15 mouse cellular contexts compared by ENCODE assay signal in the genomic region with DNA sequence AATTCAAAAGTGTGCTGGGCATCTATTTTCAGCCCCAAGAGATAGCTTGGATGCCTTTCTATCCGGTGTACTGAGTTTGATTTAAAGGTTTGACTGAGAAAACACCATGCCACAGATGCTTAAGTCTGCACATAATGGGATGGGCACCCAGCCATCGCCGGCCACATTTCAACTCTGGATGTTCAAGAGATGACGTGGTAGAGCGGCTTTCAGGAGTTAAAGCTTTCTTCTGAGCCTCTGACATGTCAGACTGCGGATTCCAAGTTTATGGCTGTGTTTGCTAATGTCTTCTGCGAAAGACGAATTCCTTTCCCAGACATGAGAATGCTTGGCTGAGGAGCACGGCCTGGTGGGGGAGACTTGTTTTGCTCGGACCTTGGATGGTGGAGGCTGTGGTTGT. TPM values are rescaled to one million over a fixed set of nuclear protein-coding genes. Genes with fewer than 3 reads are reported as not detected.
DNase-seq lines count a peak whose midpoint lies in the region; ATAC-seq and TF ChIP-seq lines count a peak whose summit lies in the region.
"Had no signal": no experiment of that assay in that cellular context is flagged by ENCODE, and none has a peak within 500 bp of the region (broad histone marks: within the 10 kb centered on the region; RNA-seq: fewer than 3 reads in every experiment).

No protein-coding gene starts in this region.

- H3K27ac ChIP-seq in heart, embryonic 14.5 days (replicated peaks in 1 of 2; ENCODE audit: control insufficient read depth in 1 of 2, insufficient read depth in 1 of 2, low read depth in 2 of 2, low read length in 2 of 2), result peak overlapping the region; percentile 39 to 60; a peak in 3 of 4 replicates
- H3K27ac ChIP-seq in heart, embryonic 12.5 days (ENCODE audit: poor library complexity, severe bottlenecking), result no peak overlapping the region
- 0 out of 2 replicates have a peak overlapping the region, but pooled peaks have one; percentile 35 for H3K27ac ChIP-seq in lung, embryonic 15.5 days
- H3K27ac ChIP-seq in embryonic facial prominence, embryonic 15.5 days (replicated peaks), result peak overlapping the region; percentile 48; the same call in 1 of the 2 replicates
- H3K27ac ChIP-seq in forebrain, embryonic 14.5 days (ENCODE audit: low read depth, low read length), result no peak overlapping the region
- H3K27ac ChIP-seq: forebrain, embryonic 15.5 days; liver, embryonic 15.5 days; midbrain, embryonic 15.5 days; neural tube, embryonic 13.5 days had no signal

- peaks cover 27 to 44% of the 10 kb centered on the region in 2 experiments for H3K4me1 ChIP-seq in heart, embryonic 14.5 days (ENCODE audit: control insufficient read depth in 2 of 2, insufficient read depth in 2 of 2, low read length in 2 of 2)
- peaks cover 53% of the 10 kb centered on the region for H3K4me1 ChIP-seq in heart, embryonic 12.5 days (replicated peaks)
- H3K4me1 ChIP-seq in lung, embryonic 15.5 days, result peaks cover 41% of the 10 kb centered on the region
- H3K4me1 ChIP-seq in lung, adult 2 months (ENCODE audit: control insufficient read depth, insufficient read depth, low read length), result 0 out of 2 replicates have a peak, but pooled peaks cover 2% of the 10 kb centered on the region
- peaks cover 21% of the 10 kb centered on the region for H3K4me1 ChIP-seq in embryonic facial prominence, embryonic 15.5 days
- H3K4me1 ChIP-seq in forebrain, embryonic 14.5 days (ENCODE audit: control insufficient read depth, insufficient read depth, low read length), result peaks cover 6% of the 10 kb centered on the region
- H3K4me1 ChIP-seq: forebrain, embryonic 15.5 days; midbrain, embryonic 15.5 days had no signal

- H3K36me3 ChIP-seq in heart, embryonic 14.5 days (ENCODE audit: control insufficient read depth, insufficient read depth, low read length), result no peaks in the 10 kb centered on the region
- no peaks in the 10 kb centered on the region for H3K36me3 ChIP-seq in heart, embryonic 12.5 days
- H3K36me3 ChIP-seq in lung, embryonic 15.5 days, result no peaks in the 10 kb centered on the region
- H3K36me3 ChIP-seq in embryonic facial prominence, embryonic 15.5 days, result no peaks in the 10 kb centered on the region
- no peaks in the 10 kb centered on the region for H3K36me3 ChIP-seq in forebrain, embryonic 14.5 days (ENCODE audit: control insufficient read depth, insufficient read depth, low read length)
- H3K36me3 ChIP-seq: forebrain, embryonic 15.5 days; liver, embryonic 15.5 days; midbrain, embryonic 15.5 days; neural tube, embryonic 13.5 days had no signal

- 39% methylated on average over 10 of the region's 10 CpGs for WGBS in heart, embryonic 14.5 days
- WGBS in heart, embryonic 12.5 days, result 55% methylated on average over 10 of the region's 10 CpGs
- WGBS in lung, embryonic 15.5 days, result 31% methylated on average over 10 of the region's 10 CpGs
- 55% methylated on average over 10 of the region's 10 CpGs for WGBS in lung, adult 2 months
- 51% methylated on average over 10 of the region's 10 CpGs for WGBS in embryonic facial prominence, embryonic 15.5 days
- 89% methylated on average over 10 of the region's 10 CpGs for WGBS in forebrain, embryonic 14.5 days

- H3K9ac ChIP-seq in heart, embryonic 14.5 days (ENCODE audit: low read length), result peak overlapping the region; percentile 5; the same call in 1 of the 2 replicates
- no peak overlapping the region for H3K9ac ChIP-seq in heart, embryonic 12.5 days
- H3K9ac ChIP-seq in lung, embryonic 15.5 days, result no peak overlapping the region
- H3K9ac ChIP-seq in embryonic facial prominence, embryonic 15.5 days, result no peak overlapping the region
- no peak overlapping the region for H3K9ac ChIP-seq in forebrain, embryonic 14.5 days (ENCODE audit: low read length)
- H3K9ac ChIP-seq: forebrain, embryonic 15.5 days; liver, embryonic 15.5 days; midbrain, embryonic 15.5 days; neural tube, embryonic 13.5 days had no signal

- TF ChIP-seq POLR2A in lung, adult 2 months (IDR thresholded peaks at IDR 0.05; ENCODE audit: borderline replicate concordance, extremely low read depth, low read depth, low read length), result no peak

- H3K4me3 ChIP-seq in heart, embryonic 14.5 days (ENCODE audit: control insufficient read depth in 1 of 2, insufficient read depth in 1 of 2, low read depth in 1 of 2, low read length in 2 of 2), result no peak overlapping the region
- no peak overlapping the region for H3K4me3 ChIP-seq in heart, embryonic 12.5 days
- H3K4me3 ChIP-seq in lung, embryonic 15.5 days, result no peak overlapping the region
- no peak overlapping the region for H3K4me3 ChIP-seq in lung, adult 2 months (replicated peaks; ENCODE audit: extremely low read depth, low read depth, low read length)
- H3K4me3 ChIP-seq in embryonic facial prominence, embryonic 15.5 days (replicated peaks), result no peak overlapping the region
- no peak overlapping the region for H3K4me3 ChIP-seq in forebrain, embryonic 14.5 days (ENCODE audit: low read depth, low read length)
- H3K4me3 ChIP-seq: forebrain, embryonic 15.5 days; liver, embryonic 15.5 days; midbrain, embryonic 15.5 days; neural tube, embryonic 13.5 days had no signal

- no peak for TF ChIP-seq CTCF in lung, adult 2 months (IDR thresholded peaks at IDR 0.05; ENCODE audit: insufficient read depth, low read length)

- 0 out of 2 replicates have a peak overlapping the region, but pooled peaks have one; percentile 21 for H3K4me2 ChIP-seq in heart, embryonic 14.5 days (ENCODE audit: low read length)
- no peak overlapping the region for H3K4me2 ChIP-seq in heart, embryonic 12.5 days
- H3K4me2 ChIP-seq in lung, embryonic 15.5 days, result no peak overlapping the region
- H3K4me2 ChIP-seq in embryonic facial prominence, embryonic 15.5 days (replicated peaks), result no peak overlapping the region
- H3K4me2 ChIP-seq in forebrain, embryonic 14.5 days (ENCODE audit: low read length), result no peak overlapping the region
- H3K4me2 ChIP-seq: forebrain, embryonic 15.5 days; liver, embryonic 15.5 days; midbrain, embryonic 15.5 days; neural tube, embryonic 13.5 days had no signal

- DNase-seq in lung, adult 2 months, result no peak
- peak; percentile 51 for DNase-seq in lung, postnatal 14 days
- DNase-seq in forebrain, embryonic 14.5 days (ENCODE audit: low spot score), result no peak
- no peak for DNase-seq in cerebellum, postnatal 14 days
- DNase-seq: adrenal gland, postnatal 14 days; gastrocnemius, postnatal 14 days; right cerebral cortex, adult 18-20 months had no signal

- no peak for ATAC-seq in heart, embryonic 14.5 days (ENCODE audit: insufficient number of reproducible peaks, insufficient read depth, low FRiP score, low read depth)
- no peak for ATAC-seq in heart, embryonic 12.5 days (ENCODE audit: insufficient number of reproducible peaks, low FRiP score)
- ATAC-seq in lung, embryonic 15.5 days (ENCODE audit: borderline replicate concordance, extremely low read depth, low FRiP score, low TSS enrichment), result peak; percentile 40; the same call in 1 of the 2 replicates
- no peak for ATAC-seq in embryonic facial prominence, embryonic 15.5 days (ENCODE audit: insufficient number of reproducible peaks, low FRiP score, low TSS enrichment, low read depth)
- no peak for ATAC-seq in forebrain, embryonic 14.5 days
- ATAC-seq: forebrain, embryonic 15.5 days; midbrain, embryonic 15.5 days had no signal

- H3K27me3 ChIP-seq in heart, embryonic 14.5 days (ENCODE audit: control insufficient read depth, insufficient read depth, low read length), result no peaks in the 10 kb centered on the region
- H3K27me3 ChIP-seq in heart, embryonic 12.5 days (replicated peaks), result no peaks in the 10 kb centered on the region
- no peaks in the 10 kb centered on the region for H3K27me3 ChIP-seq in lung, embryonic 15.5 days
- H3K27me3 ChIP-seq in embryonic facial prominence, embryonic 15.5 days, result no peaks in the 10 kb centered on the region
- H3K27me3 ChIP-seq in forebrain, embryonic 14.5 days (replicated peaks; ENCODE audit: control insufficient read depth, insufficient read depth, low read length), result no peaks in the 10 kb centered on the region
- H3K27me3 ChIP-seq: forebrain, embryonic 15.5 days; liver, embryonic 15.5 days; midbrain, embryonic 15.5 days; neural tube, embryonic 13.5 days had no signal

- H3K9me3 ChIP-seq in heart, embryonic 14.5 days (ENCODE audit: control insufficient read depth, low read length), result no peaks in the 10 kb centered on the region
- H3K9me3 ChIP-seq in heart, embryonic 12.5 days (replicated peaks), result no peaks in the 10 kb centered on the region
- H3K9me3 ChIP-seq in lung, embryonic 15.5 days, result no peaks in the 10 kb centered on the region
- H3K9me3 ChIP-seq in embryonic facial prominence, embryonic 15.5 days (replicated peaks), result no peaks in the 10 kb centered on the region
- H3K9me3 ChIP-seq in forebrain, embryonic 14.5 days (replicated peaks; ENCODE audit: control insufficient read depth, low read length), result no peaks in the 10 kb centered on the region
- H3K9me3 ChIP-seq: forebrain, embryonic 15.5 days; liver, embryonic 15.5 days; midbrain, embryonic 15.5 days; neural tube, embryonic 13.5 days had no signal

RNA-seq across cellular contexts. Expression of a gene that starts 40.2 kb away (rescaled TPM):
- polyA plus RNA-seq in heart, embryonic 14.5 days (2014; fragmentation: Nextera tagmentation; extraction: Ambion mirVana), result 41.4 and 41.6 TPM in 2 replicates
- 58.9 and 64.4 TPM in 2 replicates for polyA plus RNA-seq in heart, embryonic 12.5 days (2016; fragmentation: Nextera tagmentation; extraction: Ambion mirVana)
- 50.3 and 50.9 TPM in 2 replicates for polyA plus RNA-seq in lung, embryonic 15.5 days (2015; fragmentation: Nextera tagmentation; extraction: Ambion mirVana)
- 43.5 and 60.1 TPM in 2 replicates for polyA plus RNA-seq in lung, adult 2 months (2012; rRNA removed)
- polyA plus RNA-seq in embryonic facial prominence, embryonic 15.5 days (2015; fragmentation: Nextera tagmentation; extraction: Ambion mirVana), result 79.3 and 88.7 TPM in 2 replicates
- 112 and 132 TPM in 2 replicates for polyA plus RNA-seq in forebrain, embryonic 14.5 days (2014; fragmentation: Nextera tagmentation; extraction: Ambion mirVana)

Comparison
In these comparisons a context has a peak if more than half of its experiments do, and no peak if none do; other contexts are left out.
1. H3K27ac ChIP-seq: peak in heart, embryonic 14.5 days (2 of 2), lung, embryonic 15.5 days (single experiment) and embryonic facial prominence, embryonic 15.5 days (single experiment); none in heart, embryonic 12.5 days (single experiment) and forebrain, embryonic 14.5 days (single experiment).